ENCODE assay signal across 8 mouse cellular contexts in genomic region chr4:141618565-141619243, GRCm38 (mm10). TPM values are rescaled to one million over a fixed set of nuclear protein-coding genes. Genes with fewer than 3 reads are reported as not detected.
A peak's percentile ranks its signal among the peaks of the same experiment; 100 is the strongest.
DNase-seq lines count a peak whose midpoint lies in the region; ATAC-seq and TF ChIP-seq lines count a peak whose summit lies in the region.

Gene Tmem82, minus strand, starts transcription at chr4:141618633.

- TF ChIP-seq POLR2A in cortical plate, adult 2 months (IDR thresholded peaks at IDR 0.05; ENCODE audit: extremely low read depth, insufficient read depth, low read length) = no peak
- no peak for TF ChIP-seq POLR2A in spleen, adult 2 months (IDR thresholded peaks at IDR 0.05; ENCODE audit: low read depth, low read length)

- no peak for ATAC-seq in heart, embryonic 11.5 days (replicated peaks; ENCODE audit: insufficient number of reproducible peaks, low FRiP score, low TSS enrichment)
- ATAC-seq in kidney, embryonic 16.5 days (ENCODE audit: low FRiP score, low TSS enrichment) = 0 out of 2 replicates have a peak, but pooled peaks have one; percentile 6

- no peaks in the 10 kb centered on the region for H3K36me3 ChIP-seq in heart, embryonic 11.5 days (ENCODE audit: control insufficient read depth, insufficient read depth, low read length)
- no peaks in the 10 kb centered on the region for H3K36me3 ChIP-seq in kidney, embryonic 16.5 days (ENCODE audit: insufficient read depth, low read length)
- no peaks in the 10 kb centered on the region for H3K36me3 ChIP-seq in spleen, adult 2 months (ENCODE audit: control insufficient read depth, insufficient read depth, low read length)

- peak; percentile 70 for TF ChIP-seq CTCF in cortical plate, adult 2 months (IDR thresholded peaks at IDR 0.05; ENCODE audit: extremely low read depth, insufficient read depth, low read length)
- TF ChIP-seq CTCF in spleen, adult 2 months (IDR thresholded peaks at IDR 0.05; ENCODE audit: extremely low read depth, insufficient read depth, insufficient read length, insufficient replicate concordance) = peak; percentile 84; the same call in 1 of the 2 replicates

- 27% methylated on average over 20 of the region's 20 CpGs for WGBS in heart, embryonic 11.5 days (ENCODE audit: insufficient replicate concordance)
- 20% methylated on average over 19 of the region's 20 CpGs for WGBS in kidney, embryonic 16.5 days
- 10% methylated on average over 20 of the region's 20 CpGs for WGBS in spleen, adult 2 months

- H3K9me3 ChIP-seq in heart, embryonic 11.5 days (replicated peaks; ENCODE audit: control insufficient read depth, low read length) = no peaks in the 10 kb centered on the region
- H3K9me3 ChIP-seq in kidney, embryonic 16.5 days (ENCODE audit: low read length) = no peaks in the 10 kb centered on the region

- peak within 1 kb of the TSS; percentile 62 for H3K9ac ChIP-seq in heart, embryonic 11.5 days (ENCODE audit: low read depth, low read length)
- peak within 1 kb of the TSS; percentile 66 for H3K9ac ChIP-seq in kidney, embryonic 16.5 days (replicated peaks; ENCODE audit: low read length)

- peak; percentile 65 to 87 for DNase-seq in adrenal gland, adult (ENCODE audit: inconsistent age in 2 of 2, low spot score in 1 of 2)
- DNase-seq in adrenal gland, postnatal 4 days (ENCODE audit: low spot score in 2 of 2) = no peak
- peak; percentile 63 for DNase-seq in MN1 (ENCODE audit: low spot score)
- peak; percentile 76 for DNase-seq in lung, postnatal 36 days
- peak; percentile 45 to 58 for DNase-seq in spleen, adult 2 months (ENCODE audit: low read depth in 1 of 2, low spot score in 2 of 2)

- H3K4me2 ChIP-seq in heart, embryonic 11.5 days = peak within 1 kb of the TSS; percentile 82
- peak within 1 kb of the TSS; percentile 61 for H3K4me2 ChIP-seq in kidney, embryonic 16.5 days (replicated peaks; ENCODE audit: low read depth, low read length)

- peaks cover 2% of the 10 kb centered on the region; the same call in 1 of the 2 replicates for H3K27me3 ChIP-seq in heart, embryonic 11.5 days (ENCODE audit: control insufficient read depth, insufficient read depth, low read length)
- H3K27me3 ChIP-seq in kidney, embryonic 16.5 days (ENCODE audit: insufficient read depth, low read length) = no peaks in the 10 kb centered on the region
- H3K27me3 ChIP-seq in spleen, adult 2 months (ENCODE audit: control insufficient read depth, insufficient read depth, low read length) = no peaks in the 10 kb centered on the region; the same call in 1 of the 2 replicates

- H3K27ac ChIP-seq in cortical plate, adult 2 months (ENCODE audit: insufficient read depth, low read length) = no peak within 1 kb of the TSS
- H3K27ac ChIP-seq in heart, embryonic 11.5 days (ENCODE audit: low read depth, low read length) = no peak within 1 kb of the TSS
- H3K27ac ChIP-seq in kidney, embryonic 16.5 days (ENCODE audit: low read length) = no peak within 1 kb of the TSS
- 0 out of 2 replicates have a peak within 1 kb of the TSS, but pooled peaks have one; percentile 7 for H3K27ac ChIP-seq in spleen, adult 2 months (ENCODE audit: insufficient read depth, low read length)

- no peaks in the 10 kb centered on the region for H3K4me1 ChIP-seq in cortical plate, adult 2 months (ENCODE audit: control insufficient read depth, insufficient read depth, low read length)
- H3K4me1 ChIP-seq in heart, embryonic 11.5 days (ENCODE audit: control insufficient read depth, insufficient read depth, low read length) = peaks cover 9% of the 10 kb centered on the region
- peaks cover 19% of the 10 kb centered on the region for H3K4me1 ChIP-seq in kidney, embryonic 16.5 days (ENCODE audit: insufficient read depth, low read length)
- peaks cover 9% of the 10 kb centered on the region for H3K4me1 ChIP-seq in spleen, adult 2 months (ENCODE audit: control insufficient read depth, insufficient read depth, insufficient read length)

- no peak within 1 kb of the TSS for H3K4me3 ChIP-seq in cortical plate, adult 2 months (ENCODE audit: insufficient read depth, low read length)
- H3K4me3 ChIP-seq in heart, embryonic 11.5 days (ENCODE audit: low read depth, low read length) = peak within 1 kb of the TSS; percentile 32
- H3K4me3 ChIP-seq in kidney, embryonic 16.5 days (ENCODE audit: low read length) = peak within 1 kb of the TSS; percentile 43
- peak within 1 kb of the TSS; percentile 41; the same call in 1 of the 2 replicates for H3K4me3 ChIP-seq in spleen, adult 2 months (ENCODE audit: extremely low read depth, insufficient read depth, insufficient read length)

RNA-seq across cellular contexts. Expression of gene Tmem82, which starts in this region (rescaled TPM):
- total RNA-seq in adrenal gland, postnatal 4 days (2021) = 1 to 10 TPM; 3.7 to 3.8 TPM
- 0.40 and 0.68 TPM in 2 replicates for polyA plus RNA-seq in cortical plate, adult 2 months (2012; rRNA removed)
- 0.17 and 0.30 TPM in 2 replicates for polyA plus RNA-seq in heart, embryonic 11.5 days (2014; fragmentation: Nextera tagmentation; extraction: Ambion mirVana)
- polyA plus RNA-seq in kidney, embryonic 16.5 days (2015; fragmentation: Nextera tagmentation; extraction: Ambion mirVana) = 4.3 and 5.4 TPM in 2 replicates
- polyA plus RNA-seq in spleen, adult 2 months (2012; rRNA removed) = 0.56 and 0.86 TPM in 2 replicates

Comparison
In these comparisons a context has a peak if more than half of its experiments do, and no peak if none do; other contexts are left out.
1. DNase-seq: peak in adrenal gland, adult (2 of 2), MN1 (single experiment) and lung, postnatal 36 days (single experiment); none in adrenal gland, postnatal 4 days (0 of 2).
2. Peak in DNase-seq, H3K4me3 ChIP-seq and H3K27ac ChIP-seq in spleen, adult 2 months; RNA of the gene not detected or under 1 TPM.